Mouse (Mus musculus) liver, embryonic 11.5 days (tissue): ENCODE measurements around the gene Tle1. TPM values are rescaled to one million over a fixed set of nuclear protein-coding genes. Genes with fewer than 3 reads are reported as not detected.

ENCODE experiments used
- ATAC-seq: fragments of 200-750 bp; cut with Nextera tagmentation; replicated peaks from 2 replicates; pipeline ENCODE4 v1.8.0; 2017; ENCODE audit warnings: moderate number of reproducible peaks, mild to moderate bottlenecking, moderate TSS enrichment, moderate library complexity; ENCODE audit not compliant: low FRiP score
- DNase-seq: peaks from one replicate; pipeline ENCODE4 v3.0.0-alpha.2; 2017; ENCODE audit warnings: low spot score
- H3K27ac ChIP-seq: fragments of 300-500 bp; sonication (generic); 2 replicates; pipeline ENCODE4 v1.5.1; 2014; ENCODE audit warnings: mild to moderate bottlenecking, low read depth, low read length, control low read depth
- H3K27me3 ChIP-seq: fragments of 300-500 bp; sonication (generic); replicated peaks from 2 replicates; pipeline ENCODE4 v1.6.1; 2014; ENCODE audit warnings: low read length, mixed read lengths; ENCODE audit not compliant: control insufficient read depth, insufficient read depth
- H3K36me3 ChIP-seq: fragments of 300-500 bp; sonication (generic); 2 replicates; pipeline ENCODE4 v1.6.1; 2014; ENCODE audit warnings: mild to moderate bottlenecking, low read length, moderate library complexity, mixed read lengths; ENCODE audit not compliant: control insufficient read depth, insufficient read depth
- H3K4me1 ChIP-seq: fragments of 300-500 bp; sonication (generic); replicated peaks from 2 replicates; pipeline ENCODE4 v1.6.1; 2014; ENCODE audit warnings: low read length, mixed read lengths; ENCODE audit not compliant: control insufficient read depth, insufficient read depth
- H3K4me2 ChIP-seq: fragments of 300-500 bp; sonication (generic); 2 replicates; pipeline ENCODE4 v1.6.1; 2014; ENCODE audit warnings: mild to moderate bottlenecking, control low read depth, moderate library complexity
- H3K4me3 ChIP-seq: fragments of 300-500 bp; sonication (generic); 2 replicates; pipeline ENCODE4 v1.5.1; 2014; ENCODE audit warnings: low read depth, low read length, control low read depth
- H3K9ac ChIP-seq: fragments of 300-500 bp; sonication (generic); 2 replicates; pipeline ENCODE4 v1.6.1; 2014; ENCODE audit warnings: low read depth, low read length, control low read depth
- H3K9me3 ChIP-seq: fragments of 300-500 bp; sonication (generic); 2 replicates; pipeline ENCODE4 v1.6.1; 2016; ENCODE audit warnings: low read length, inconsistent platforms, mixed read lengths; ENCODE audit not compliant: control insufficient read depth
- WGBS: fragments of 180-500 bp; shearing (Covaris S2); extraction: QIAGEN DNeasy Blood & Tissue Kit; methylation state at CpG from one replicate; pipeline ENCODE4 v1.1.7; 2014; 5-methylcytosine and 5-hydroxymethylcytosine counted together
- polyA plus RNA-seq: library from polyadenylated mRNA; unstranded; fragments of >200 nt; fragmentation: Nextera tagmentation; extraction: Ambion mirVana; gene quantifications from 2 replicates; pipeline ENCODE4 v1.2.1, GENCODE M21; 2014

Gene Tle1
- polyA plus RNA-seq, 1 experiment from 2014 or later, result 18.2 TPM

DNA sequence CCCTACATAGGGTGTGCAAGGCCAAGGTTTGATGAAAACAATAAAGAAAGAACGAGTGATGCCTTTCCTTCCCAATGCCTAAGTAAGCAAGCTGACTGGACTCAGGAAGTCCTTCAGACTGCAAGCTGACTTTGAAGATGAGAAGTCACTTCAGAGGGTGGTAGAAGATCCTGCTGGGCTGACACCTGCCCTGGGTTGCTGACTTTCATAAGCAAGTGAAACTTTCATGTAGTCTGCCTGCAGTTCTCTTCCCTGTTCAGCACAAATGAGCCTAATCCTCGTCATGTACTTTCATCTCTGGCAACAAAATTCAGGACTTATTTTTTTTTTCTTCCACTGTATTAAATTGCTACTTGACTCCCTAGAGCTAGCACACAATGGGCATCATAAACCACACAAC, 73.1 kb downstream of the Tle1 start:
- DNase-seq, result no peak
- Histone ChIP-seq H3K9me3 (no peaks in the 10 kb centered on the region), H3K4me1 (no peaks in the 10 kb centered on the region; the same call in 1 of the 2 replicates), H3K4me2 (no peak overlapping the region), H3K36me3 (peaks cover 8% of the 10 kb centered on the region; the same call in 1 of the 2 replicates), H3K27me3 (no peaks in the 10 kb centered on the region), H3K27ac (no peak overlapping the region), H3K9ac (no peak overlapping the region), H3K4me3 (no peak overlapping the region)
- no peak for ATAC-seq
- WGBS, result 78% methylated on average over 2 of the region's 2 CpGs

- Histone ChIP-seq H3K9me3 (no peaks in the 10 kb centered on the region), H3K4me1 (no peaks in the 10 kb centered on the region; the same call in none of the 2 replicates), H3K36me3 (peaks cover 11% of the 10 kb centered on the region), H3K4me2 (no peak overlapping the region), H3K9ac (no peak overlapping the region), H3K27me3 (no peaks in the 10 kb centered on the region), H3K27ac (no peak overlapping the region), H3K4me3 (no peak overlapping the region)
- no peak for DNase-seq
- no peak for ATAC-seq
- 73% methylated on average over 5 of the region's 5 CpGs for WGBS
These were observed 75.9 kb downstream of the Tle1 start for GRCm38 (mm10) chr4:72124790-72125189.

- ATAC-seq, result peak; percentile 43
- Histone ChIP-seq H3K27ac (no peak overlapping the region), H3K4me3 (no peak overlapping the region), H3K4me2 (no peak overlapping the region), H3K4me1 (no peaks in the 10 kb centered on the region; the same call in none of the 2 replicates), H3K36me3 (peaks cover 11% of the 10 kb centered on the region), H3K9ac (no peak overlapping the region), H3K9me3 (no peaks in the 10 kb centered on the region), H3K27me3 (no peaks in the 10 kb centered on the region)
- DNase-seq, result no peak
- 53% methylated on average over 1 of the region's 1 CpGs for WGBS
These were observed 77.9 kb downstream of the Tle1 start for GRCm38 (mm10) chr4:72122837-72123236.

DNA sequence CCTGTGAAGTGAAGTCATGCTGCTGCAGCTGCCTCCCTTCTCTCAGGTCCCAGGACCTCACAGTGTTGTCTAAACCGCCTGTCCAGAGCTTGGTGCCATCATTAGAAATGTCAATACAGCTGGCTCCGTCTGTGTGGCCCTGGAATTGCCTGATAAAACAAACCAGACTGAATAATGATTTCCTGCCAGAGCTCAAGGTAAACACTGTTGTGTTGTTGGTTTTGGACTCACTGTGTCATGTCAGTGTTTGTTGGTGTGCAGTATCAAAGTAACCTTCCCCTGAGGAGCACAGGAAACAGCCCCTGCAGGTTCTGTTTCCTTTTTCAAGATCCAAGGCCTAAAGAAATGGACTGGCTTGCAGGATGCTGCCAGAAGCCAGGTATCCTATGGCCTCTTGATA, 78.4 kb downstream of the Tle1 start:
- DNase-seq, result no peak
- no peaks in the 10 kb centered on the region for H3K9me3 ChIP-seq
- no peak overlapping the region for H3K9ac ChIP-seq
- no peaks in the 10 kb centered on the region for H3K27me3 ChIP-seq
- no peak overlapping the region for H3K27ac ChIP-seq
- ATAC-seq, result peak; percentile 70
- 42% methylated on average over 2 of the region's 2 CpGs for WGBS
- H3K4me2 ChIP-seq, result no peak overlapping the region
- H3K36me3 ChIP-seq, result peaks cover 11% of the 10 kb centered on the region
- no peaks in the 10 kb centered on the region; the same call in none of the 2 replicates for H3K4me1 ChIP-seq
- no peak overlapping the region for H3K4me3 ChIP-seq

GRCm38 (mm10) chr4:72120050-72120449, 80.7 kb downstream of the Tle1 start:
- no peak overlapping the region for H3K9ac ChIP-seq
- H3K27ac ChIP-seq, result no peak overlapping the region
- H3K4me1 ChIP-seq, result no peaks in the 10 kb centered on the region; the same call in none of the 2 replicates
- no peaks in the 10 kb centered on the region for H3K9me3 ChIP-seq
- no peak for ATAC-seq
- no peak overlapping the region for H3K4me3 ChIP-seq
- H3K27me3 ChIP-seq, result no peaks in the 10 kb centered on the region
- no peak for DNase-seq
- 86% methylated on average over 6 of the region's 6 CpGs for WGBS
- H3K4me2 ChIP-seq, result no peak overlapping the region
- peaks cover 11% of the 10 kb centered on the region for H3K36me3 ChIP-seq

GRCm38 (mm10) chr4:72105702-72106101, 95.0 kb downstream of the Tle1 start:
- Histone ChIP-seq H3K4me1 (no peaks in the 10 kb centered on the region), H3K9ac (no peak overlapping the region), H3K27ac (no peak overlapping the region), H3K36me3 (no peaks in the 10 kb centered on the region), H3K9me3 (no peaks in the 10 kb centered on the region), H3K4me3 (no peak overlapping the region), H3K27me3 (no peaks in the 10 kb centered on the region), H3K4me2 (no peak overlapping the region)
- DNase-seq (no peak), ATAC-seq (no peak)

DNA sequence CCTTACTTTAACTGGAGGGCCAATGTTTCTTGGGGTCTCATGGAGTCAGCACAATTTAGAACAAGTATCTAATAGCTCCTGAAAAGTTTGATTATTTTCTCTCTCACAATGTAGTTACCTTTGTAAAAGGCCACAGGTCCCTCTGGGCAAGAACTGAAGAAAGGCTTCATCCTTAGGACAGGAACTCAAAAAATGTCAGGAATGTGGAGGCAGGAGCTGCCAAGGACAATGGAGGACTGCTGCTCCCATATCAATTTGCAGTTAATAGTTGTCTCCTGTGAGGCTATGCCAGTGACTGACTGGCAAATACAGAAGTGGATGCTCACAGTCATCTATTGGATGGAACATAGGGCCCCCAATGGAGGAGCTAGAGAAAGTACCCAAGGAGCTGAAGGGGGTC, 96.5 kb downstream of the Tle1 start:
- H3K27me3 ChIP-seq, result no peaks in the 10 kb centered on the region
- H3K4me3 ChIP-seq, result no peak overlapping the region
- H3K27ac ChIP-seq, result no peak overlapping the region
- H3K9me3 ChIP-seq, result no peaks in the 10 kb centered on the region
- ATAC-seq (no peak), DNase-seq (no peak)
- no peak overlapping the region for H3K9ac ChIP-seq
- H3K36me3 ChIP-seq, result no peaks in the 10 kb centered on the region
- H3K4me2 ChIP-seq, result no peak overlapping the region
- no peaks in the 10 kb centered on the region for H3K4me1 ChIP-seq

DNA sequence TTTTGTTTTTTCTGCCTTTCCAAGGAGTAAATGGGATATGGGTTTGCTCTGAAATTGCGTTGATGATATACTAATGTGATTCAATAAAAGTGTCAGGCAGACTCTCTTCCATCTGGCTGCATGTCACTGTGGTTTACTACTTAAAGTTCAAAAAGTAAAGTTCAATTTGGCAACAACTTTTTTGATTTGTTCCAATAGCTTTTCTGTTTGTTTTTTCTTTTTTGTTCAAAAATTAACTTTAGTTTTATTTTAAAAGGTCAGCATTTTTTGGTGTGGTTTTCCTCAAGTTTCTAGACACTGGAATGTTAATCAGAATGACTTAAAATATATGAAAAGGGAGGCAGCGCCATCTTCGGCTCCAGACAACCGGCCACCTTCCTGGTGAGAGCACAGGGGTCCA, 112.9 kb downstream of the Tle1 start:
- Histone ChIP-seq H3K9me3 (no peaks in the 10 kb centered on the region), H3K27ac (no peak overlapping the region), H3K4me2 (no peak overlapping the region), H3K4me1 (no peaks in the 10 kb centered on the region), H3K36me3 (no peaks in the 10 kb centered on the region), H3K27me3 (no peaks in the 10 kb centered on the region), H3K9ac (no peak overlapping the region), H3K4me3 (no peak overlapping the region)
- DNase-seq (no peak), ATAC-seq (no peak)
- WGBS, result 93% methylated on average over 4 of the region's 4 CpGs

DNA sequence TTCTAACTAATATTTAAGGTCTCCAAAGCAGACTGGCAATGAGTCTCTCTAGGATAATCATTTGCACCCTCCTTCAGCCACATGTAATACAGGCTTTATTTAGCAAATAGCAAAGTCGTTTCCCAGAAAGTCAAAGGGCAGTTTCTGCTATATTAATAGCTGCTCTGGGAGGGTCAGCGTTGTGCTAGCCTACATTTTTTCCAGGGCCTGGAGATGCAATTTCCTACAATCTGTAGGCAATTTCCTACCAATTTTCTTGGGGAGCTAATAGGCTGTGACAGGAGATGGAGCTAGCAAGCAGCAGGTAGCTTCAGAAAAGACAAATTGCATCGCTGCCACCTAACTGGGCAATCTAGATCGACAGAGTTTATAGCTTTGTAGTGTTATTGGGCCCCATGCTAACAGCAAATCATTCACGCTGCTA, 131.6 kb downstream of the Tle1 start:
- ATAC-seq (no peak), DNase-seq (no peak)
- no peaks in the 10 kb centered on the region for H3K9me3 ChIP-seq
- H3K4me1 ChIP-seq, result no peaks in the 10 kb centered on the region
- H3K4me3 ChIP-seq, result no peak overlapping the region
- H3K9ac ChIP-seq, result no peak overlapping the region
- WGBS, result 59% methylated on average over 5 of the region's 5 CpGs
- no peak overlapping the region for H3K4me2 ChIP-seq
- no peaks in the 10 kb centered on the region for H3K27me3 ChIP-seq
- no peaks in the 10 kb centered on the region for H3K36me3 ChIP-seq
- H3K27ac ChIP-seq, result no peak overlapping the region
